Mouse (Mus musculus) heart, adult 2 months (tissue): ENCODE measurements around the gene Cdkn2aipnl. TPM values are rescaled to one million over a fixed set of nuclear protein-coding genes. Genes with fewer than 3 reads are reported as not detected.

Experiments used
- DNase-seq, 2 experiments: peaks; one replicate each; pipeline ENCODE4 v3.0.0; 2021
- H3K27ac ChIP-seq: fragments of 200-600 bp; 2 replicates; pipeline ENCODE4 v1.8.1; 2022
- H3K27me3 ChIP-seq: fragments of 200-500 bp; 2 replicates; pipeline ENCODE4 v1.6.1; 2012; ENCODE audit warnings: mild to moderate bottlenecking, low read length, inconsistent platforms, mixed read lengths; ENCODE audit not compliant: control insufficient read depth, insufficient read depth
- H3K36me3 ChIP-seq: fragments of 200-500 bp; 2 replicates; pipeline ENCODE4 v1.6.1; 2012; ENCODE audit warnings: low read length, inconsistent platforms; ENCODE audit not compliant: control insufficient read depth, insufficient read depth
- H3K4me1 ChIP-seq: fragments of 200-500 bp; 2 replicates; pipeline ENCODE4 v1.6.1; 2011; ENCODE audit warnings: low read length; ENCODE audit not compliant: control insufficient read depth, insufficient read depth
- H3K4me3 ChIP-seq: fragments of 200-600 bp; 2 replicates; pipeline ENCODE4 v1.8.1; 2022
- H3K79me2 ChIP-seq: fragments of 200-500 bp; replicated peaks from 2 replicates; pipeline ENCODE4 v1.6.1; 2012; ENCODE audit warnings: mild to moderate bottlenecking, inconsistent platforms, low read length, moderate library complexity, mixed read lengths; ENCODE audit not compliant: control insufficient read depth, insufficient read depth
- H3K9ac ChIP-seq: fragments of 200-500 bp; 2 replicates; pipeline ENCODE4 v1.6.1; 2012; ENCODE audit warnings: low read depth, mild to moderate bottlenecking, control low read depth, inconsistent platforms, low read length, mixed read lengths
- CTCF ChIP-seq: fragments of 200-600 bp; IDR thresholded peaks from 2 replicates; pipeline ENCODE4 v1.8.1; 2022; ENCODE audit warnings: antibody characterized with exemption, mild to moderate bottlenecking, moderate library complexity
- EP300 ChIP-seq: fragments of 200-500 bp; IDR thresholded peaks from 2 replicates; pipeline ENCODE4 v1.6.1; 2011; ENCODE audit warnings: low read depth, low read length, control low read depth; ENCODE audit not compliant: insufficient read depth
- POLR2A ChIP-seq: fragments of 200-500 bp; IDR thresholded peaks from 2 replicates; pipeline ENCODE4 v1.6.1; 2011; ENCODE audit warnings: mild to moderate bottlenecking, low read depth, low read length, control low read depth; ENCODE audit not compliant: insufficient read depth
- WGBS: fragments of 180-500 bp; shearing (Covaris S2); methylation state at CpG from one replicate; pipeline ENCODE4 v1.1.7; 2018; 5-methylcytosine and 5-hydroxymethylcytosine counted together
- intact Hi-C: fragments of 180-260 bp; cut with DNase I; formaldehyde crosslinking; loops from one replicate; pipeline ENCODE4 v1.15.1; 2025
- polyA plus RNA-seq: library from polyadenylated mRNA; depleted of rRNA; stranded (reverse); fragments of >200 nt; gene quantifications from 2 replicates; pipeline ENCODE4 v1.2.3, GENCODE M21; 2012
- total RNA-seq, 2 experiments: library from RNA; stranded (reverse); gene quantifications; 2 replicates each; pipeline ENCODE4 v1.2.3; 2021

The Cdkn2aipnl gene
- total and polyA plus RNA-seq, 3 experiments: 8.4 to 10.8 (median 10.2) TPM

DNA sequence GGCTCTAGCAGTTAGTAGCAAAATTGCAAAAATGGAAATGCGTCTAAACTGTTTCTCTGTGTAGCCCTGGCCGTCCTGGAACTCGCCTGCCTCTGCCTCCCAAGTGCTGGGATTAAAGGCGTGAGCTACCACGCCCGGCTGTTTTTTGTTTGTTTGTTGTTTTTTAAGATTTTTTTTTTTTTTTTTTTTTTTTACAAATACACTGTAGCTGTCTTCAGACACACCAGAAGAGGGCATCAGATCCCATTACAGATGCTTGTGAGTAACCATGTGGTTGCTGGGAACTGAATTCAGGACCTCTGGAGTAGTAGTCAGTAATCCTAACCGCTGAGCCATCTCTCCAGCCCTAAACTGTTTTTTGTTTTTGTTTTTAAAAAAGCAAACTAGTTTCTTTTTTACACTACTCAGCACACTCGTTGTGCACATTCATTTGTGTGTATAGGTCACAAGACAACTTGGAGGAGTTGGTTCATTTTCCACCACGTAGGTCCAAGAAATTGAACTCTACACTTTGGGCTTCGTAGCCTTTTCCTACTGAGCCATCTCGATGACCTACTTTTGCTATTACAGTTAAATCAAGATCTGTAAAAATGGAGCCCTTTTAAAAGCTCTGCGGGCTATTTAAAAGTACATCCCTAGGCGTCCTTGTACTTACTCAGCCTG, 35.5 kb downstream of the Cdkn2aipnl start:
- WGBS: 68% methylated on average over 13 of the region's 13 CpGs
- peak overlapping the region; percentile 78; the same call in 1 of the 2 replicates for H3K4me3 ChIP-seq
- DNase-seq: no peak
- intact Hi-C loops: loop anchor here (5.0 to 10.0 kb wide), 2 partner anchors 241 to 398 kb away; partner anchors contain the start of genes Hnrnpab, Sar1b and Sec24a
- H3K9ac ChIP-seq: no peak overlapping the region
- H3K36me3 ChIP-seq: peaks cover 11% of the 10 kb centered on the region
- H3K4me1 ChIP-seq: 0 out of 2 replicates have a peak, but pooled peaks cover 1% of the 10 kb centered on the region
- H3K27ac ChIP-seq: peak overlapping the region; percentile 86
- no peaks in the 10 kb centered on the region for H3K27me3 ChIP-seq
- peaks cover 1% of the 10 kb centered on the region; the same call in 1 of the 2 replicates for H3K79me2 ChIP-seq
- TF ChIP-seq EP300 (no peak), POLR2A (no peak), CTCF (0 out of 2 replicates have a peak, but pooled peaks have one; percentile 16)

DNA sequence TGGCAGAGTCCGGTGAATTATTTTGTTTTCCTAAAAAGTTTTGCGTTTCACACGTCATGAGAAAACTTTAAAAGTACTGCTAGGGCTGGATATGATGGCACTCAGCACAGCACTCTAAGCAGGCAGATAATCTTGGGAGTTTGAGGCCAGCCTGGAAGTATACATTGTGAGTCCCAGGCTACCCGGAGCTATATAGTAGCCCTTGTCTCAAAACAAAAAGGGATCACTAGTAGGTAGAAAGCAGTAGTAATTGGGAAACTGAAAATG, 36.0 kb downstream of the Cdkn2aipnl start:
- intact Hi-C loops: loop anchor here (5.0 to 10.0 kb wide), 2 partner anchors 241 to 399 kb away; partner anchors contain the start of genes Hnrnpab, Sar1b and Sec24a
- WGBS: 14% methylated on average over 4 of the region's 4 CpGs
- peak overlapping the region; percentile 78 for H3K4me3 ChIP-seq
- H3K27me3 ChIP-seq: no peaks in the 10 kb centered on the region
- H3K4me1 ChIP-seq: no peaks in the 10 kb centered on the region
- H3K27ac ChIP-seq: peak overlapping the region; percentile 86
- peak overlapping the region; percentile 75 for H3K9ac ChIP-seq
- peaks cover 1% of the 10 kb centered on the region; the same call in 1 of the 2 replicates for H3K79me2 ChIP-seq
- H3K36me3 ChIP-seq: peaks cover 6% of the 10 kb centered on the region
- TF ChIP-seq CTCF (no peak), POLR2A (no peak), EP300 (no peak)
- no peak for DNase-seq

DNA sequence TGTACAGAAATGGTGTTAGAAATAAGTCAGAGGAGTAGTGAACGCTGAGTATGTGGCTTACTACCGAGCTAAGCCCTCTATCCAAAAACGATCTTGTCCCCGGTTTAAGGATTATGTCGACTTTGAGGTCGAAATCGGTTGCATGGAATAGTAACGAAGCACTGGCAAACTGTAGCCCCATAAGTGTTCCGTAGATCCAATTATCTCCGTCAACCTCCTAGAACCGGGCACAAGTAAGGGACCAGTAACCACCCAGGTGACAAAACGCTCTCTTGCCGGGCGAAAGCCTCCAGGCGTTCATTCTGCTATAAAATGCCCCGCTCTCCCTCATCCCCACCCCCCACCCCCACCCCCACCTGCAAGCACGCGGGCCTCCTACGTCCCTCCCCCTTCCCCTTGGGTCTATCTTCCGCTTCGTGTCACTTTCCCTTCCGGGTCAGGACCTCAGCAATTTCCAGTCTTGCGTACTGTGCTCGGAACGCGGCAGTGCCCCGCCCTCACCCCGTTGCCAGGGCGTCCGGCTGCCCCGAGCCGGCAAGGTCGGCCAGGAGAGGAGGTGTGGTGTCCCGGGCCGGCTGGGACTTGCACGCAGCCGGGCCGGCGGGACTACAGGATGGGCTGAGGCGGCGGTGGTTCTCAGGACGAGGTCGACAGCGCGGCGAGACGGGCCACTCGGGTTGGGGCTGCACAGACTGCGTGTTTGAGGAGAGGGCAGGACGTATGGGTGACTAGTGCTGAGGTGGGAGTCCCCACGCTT, 36.5 kb downstream of the Cdkn2aipnl start, which contains the start of gene Cdkl3:
Cdkl3 (plus strand) TSS at position 450 of the 757 bp plus-strand sequence.
- peak within 1 kb of the TSS; percentile 89 for H3K9ac ChIP-seq
- H3K79me2 ChIP-seq: peaks cover 1% of the 10 kb centered on the region; the same call in 1 of the 2 replicates
- peak; percentile 93 to 97 for DNase-seq
- intact Hi-C loops: loop anchor here (5.0 to 10.0 kb wide), 2 partner anchors 242 to 399 kb away; partner anchors contain the start of genes Hnrnpab, Sar1b and Sec24a
- no peaks in the 10 kb centered on the region for H3K27me3 ChIP-seq
- H3K4me1 ChIP-seq: no peaks in the 10 kb centered on the region
- H3K4me3 ChIP-seq: peak within 1 kb of the TSS; percentile 78
- TF ChIP-seq CTCF (no peak), POLR2A (peak; percentile 43), EP300 (peak; percentile 70)
- H3K27ac ChIP-seq: peak within 1 kb of the TSS; percentile 86
- peaks cover 2% of the 10 kb centered on the region; the same call in 1 of the 2 replicates for H3K36me3 ChIP-seq
- under 1% methylated on average over 51 of the region's 51 CpGs for WGBS

DNA sequence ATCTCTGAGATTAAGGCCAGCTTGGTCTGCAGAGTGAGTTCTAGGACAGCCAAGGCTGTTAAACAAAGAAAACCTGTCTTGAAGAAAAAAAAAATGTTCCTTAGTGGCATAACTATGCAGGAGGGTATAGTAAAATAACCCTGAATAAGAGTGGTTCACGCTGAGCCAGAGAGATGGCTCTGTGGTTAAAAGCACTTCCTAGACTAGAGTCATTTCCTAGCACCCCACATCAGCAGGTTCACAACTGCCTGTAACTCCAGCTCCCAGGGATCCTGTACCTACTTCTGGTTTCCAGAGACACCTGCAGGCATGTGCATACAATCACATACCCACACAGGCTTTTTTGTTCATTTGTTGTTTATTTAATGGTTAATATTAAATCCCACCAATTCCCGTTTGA, 38.1 kb downstream of the Cdkn2aipnl start:
- no peak for TF ChIP-seq CTCF
- TF ChIP-seq EP300: no peak
- no peak for TF ChIP-seq POLR2A
- Histone ChIP-seq H3K27me3 (no peaks in the 10 kb centered on the region), H3K79me2 (no peaks in the 10 kb centered on the region), H3K4me3 (no peak overlapping the region), H3K4me1 (no peaks in the 10 kb centered on the region), H3K36me3 (no peaks in the 10 kb centered on the region; the same call in 1 of the 2 replicates), H3K9ac (no peak overlapping the region), H3K27ac (no peak overlapping the region)
- intact Hi-C loops: loop anchor here (10.0 kb wide), 1 partner anchor 401 kb away; the partner anchor contains the start of gene Hnrnpab
- no peak for DNase-seq
- WGBS: 71% methylated on average over 2 of the region's 2 CpGs

DNA sequence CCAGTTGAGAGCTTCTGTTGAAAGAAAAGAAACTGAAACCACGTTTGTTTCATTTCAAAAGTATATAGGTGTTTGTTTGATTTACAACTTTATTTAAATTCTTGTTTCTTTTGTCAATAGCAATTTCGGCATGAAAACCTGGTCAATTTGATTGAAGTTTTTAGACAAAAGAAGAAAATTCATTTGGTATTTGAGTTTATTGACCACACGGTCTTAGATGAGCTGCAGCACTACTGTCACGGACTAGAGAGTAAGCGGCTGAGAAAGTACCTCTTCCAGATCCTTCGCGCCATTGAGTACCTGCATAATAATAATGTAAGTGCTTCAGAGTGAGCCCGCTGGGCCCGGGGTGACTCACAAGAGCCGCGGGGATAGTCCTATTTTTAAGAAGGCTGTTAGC, 43.5 kb downstream of the Cdkn2aipnl start:
- Histone ChIP-seq H3K9ac (no peak overlapping the region), H3K36me3 (no peaks in the 10 kb centered on the region), H3K4me3 (no peak overlapping the region), H3K79me2 (no peaks in the 10 kb centered on the region), H3K4me1 (no peaks in the 10 kb centered on the region), H3K27ac (no peak overlapping the region), H3K27me3 (no peaks in the 10 kb centered on the region)
- WGBS: 85% methylated on average over 11 of the region's 11 CpGs
- TF ChIP-seq EP300 (no peak), POLR2A (no peak), CTCF (no peak)
- intact Hi-C loops: no loop called here
- no peak for DNase-seq

DNA sequence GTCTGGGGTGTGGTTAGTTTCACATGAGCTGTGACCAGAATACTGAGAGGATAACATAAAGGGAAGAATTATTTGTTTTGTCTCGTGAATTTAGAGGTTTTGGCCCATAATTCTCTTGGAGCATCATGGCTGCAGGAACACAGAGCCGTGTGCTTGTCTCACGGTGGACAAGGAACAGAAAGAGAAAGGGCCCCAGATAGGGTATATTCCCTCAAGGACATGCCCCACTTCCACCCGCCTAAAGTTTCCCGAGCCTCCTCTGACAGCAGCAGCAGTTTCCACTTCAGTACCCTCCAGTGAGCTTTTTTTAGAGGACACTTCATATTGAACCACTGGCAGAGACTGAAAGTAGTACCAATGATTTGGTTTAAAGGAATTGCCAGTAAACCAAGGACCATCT, 44.1 kb downstream of the Cdkn2aipnl start:
- no peak overlapping the region for H3K27ac ChIP-seq

More for the DNA sequence above, 44.1 kb downstream of the Cdkn2aipnl start:
- Histone ChIP-seq H3K36me3 (no peaks in the 10 kb centered on the region), H3K79me2 (no peaks in the 10 kb centered on the region), H3K4me3 (no peak overlapping the region), H3K4me1 (no peaks in the 10 kb centered on the region), H3K9ac (no peak overlapping the region), H3K27me3 (no peaks in the 10 kb centered on the region)
- TF ChIP-seq CTCF (no peak), EP300 (no peak), POLR2A (no peak)
- intact Hi-C loops: no loop called here
- DNase-seq: no peak
- 54% methylated on average over 5 of the region's 5 CpGs for WGBS
